In the genomic region with DNA sequence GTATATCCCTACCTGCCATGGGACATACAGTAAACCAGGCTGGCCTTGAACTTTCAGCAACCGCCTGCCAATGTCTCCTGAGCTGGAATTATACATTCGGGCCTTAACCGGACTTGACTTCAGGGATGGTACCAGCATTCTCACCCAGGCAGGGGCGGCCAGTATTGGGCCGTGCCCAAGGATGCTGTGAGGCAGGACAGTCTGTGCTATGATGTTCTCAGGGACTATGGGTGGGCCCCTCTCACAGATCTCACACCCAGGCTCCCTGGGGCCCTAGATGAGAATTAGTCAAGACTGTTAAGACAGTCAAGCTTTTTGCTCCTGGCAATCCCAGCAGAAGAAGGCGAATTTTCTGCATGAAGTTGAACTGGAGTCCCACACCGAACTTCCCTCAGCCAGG, we compare ENCODE assay signal across 24 mouse cellular contexts.
DNase-seq lines count a peak whose midpoint lies in the region; TF ChIP-seq lines count a peak whose summit lies in the region.
"Had no signal": no experiment of that assay in that cellular context is flagged by ENCODE, and none has a peak within 500 bp of the region (broad histone marks: within the 10 kb centered on the region; RNA-seq: fewer than 3 reads in every experiment).

No protein-coding gene starts in this region.

- 90% methylated on average over 7 of the region's 7 CpGs for WGBS in heart, embryonic 10.5 days
- WGBS in heart, adult 2 months, result 95% methylated on average over 7 of the region's 7 CpGs

- peak; percentile 45 for DNase-seq in gastrocnemius, postnatal 25 days
- DNase-seq in gastrocnemius, postnatal 4 days (ENCODE audit: low spot score in 2 of 2), result no peak
- no peak for DNase-seq in heart, embryonic 10.5 days (ENCODE audit: low spot score)
- no peak for DNase-seq in heart, adult 2 months
- DNase-seq in testis, postnatal 10 days (ENCODE audit: low spot score), result no peak
- no peak for DNase-seq in spleen, postnatal 4 days (ENCODE audit: low spot score in 2 of 2)
- DNase-seq: adrenal gland, adult 2 months; adrenal gland, postnatal 14 days; cerebellum, adult 11 months; cerebellum, adult 2 months; cerebellum, adult 9-11 months; cerebellum, postnatal 25 days; forebrain, postnatal 0 days; heart, adult 18-20 months; heart, postnatal 14 days; heart, postnatal 4 days; kidney, adult 18-20 months; kidney, adult 9 months had no signal

- no peak overlapping the region for H3K9ac ChIP-seq in heart, adult 2 months (ENCODE audit: low read depth, low read length)
- H3K9ac ChIP-seq: embryonic facial prominence, embryonic 12.5 days; embryonic facial prominence, embryonic 15.5 days; forebrain, postnatal 0 days; heart, embryonic 15.5 days; hindbrain, embryonic 14.5 days had no signal

- peaks cover 41% of the 10 kb centered on the region for H3K4me1 ChIP-seq in heart, embryonic 10.5 days
- peaks cover 8% of the 10 kb centered on the region for H3K4me1 ChIP-seq in heart, adult 2 months (ENCODE audit: control insufficient read depth, insufficient read depth, low read length)
- H3K4me1 ChIP-seq in testis, adult 2 months (ENCODE audit: control insufficient read depth, insufficient read depth, low read length), result peaks cover 7% of the 10 kb centered on the region

- H3K79me2 ChIP-seq in heart, adult 2 months (replicated peaks; ENCODE audit: control insufficient read depth, insufficient read depth, low read length), result no peaks in the 10 kb centered on the region

- no peaks in the 10 kb centered on the region for H3K9me3 ChIP-seq in heart, embryonic 10.5 days
- H3K9me3 ChIP-seq: embryonic facial prominence, embryonic 12.5 days; embryonic facial prominence, embryonic 15.5 days; heart, embryonic 15.5 days had no signal

- H3K27me3 ChIP-seq in heart, embryonic 10.5 days (ENCODE audit: insufficient read depth, poor library complexity, severe bottlenecking), result no peaks in the 10 kb centered on the region
- no peaks in the 10 kb centered on the region for H3K27me3 ChIP-seq in heart, adult 2 months (ENCODE audit: control insufficient read depth, insufficient read depth, low read length)
- H3K27me3 ChIP-seq in testis, adult 2 months (ENCODE audit: control insufficient read depth, insufficient read depth, low read length), result no peaks in the 10 kb centered on the region
- H3K27me3 ChIP-seq: embryonic facial prominence, embryonic 12.5 days; embryonic facial prominence, embryonic 15.5 days; heart, embryonic 15.5 days had no signal

- H3K27ac ChIP-seq in heart, embryonic 10.5 days, result peak overlapping the region; percentile 50
- no peak overlapping the region for H3K27ac ChIP-seq in heart, adult 2 months
- peak overlapping the region; percentile 57 for H3K27ac ChIP-seq in testis, adult 2 months (ENCODE audit: control insufficient read depth, insufficient read depth, low read depth, low read length)
- H3K27ac ChIP-seq: embryonic facial prominence, embryonic 12.5 days; embryonic facial prominence, embryonic 15.5 days; hindbrain, embryonic 14.5 days; hindbrain, postnatal 0 days had no signal

- no peaks in the 10 kb centered on the region for H3K36me3 ChIP-seq in heart, embryonic 10.5 days
- H3K36me3 ChIP-seq in heart, adult 2 months (ENCODE audit: control insufficient read depth, insufficient read depth, low read length), result no peaks in the 10 kb centered on the region
- no peaks in the 10 kb centered on the region for H3K36me3 ChIP-seq in testis, adult 2 months (ENCODE audit: control insufficient read depth, insufficient read depth, low read length)
- H3K36me3 ChIP-seq: embryonic facial prominence, embryonic 12.5 days; embryonic facial prominence, embryonic 15.5 days; heart, embryonic 15.5 days had no signal

- no peak for TF ChIP-seq CTCF in heart, adult 2 months (IDR thresholded peaks at IDR 0.05)
- TF ChIP-seq CTCF in testis, adult 2 months (IDR thresholded peaks at IDR 0.05; ENCODE audit: control insufficient read depth, insufficient read depth, insufficient replicate concordance, low read depth, low read length), result no peak

- TF ChIP-seq POLR2A in heart, adult 2 months (IDR thresholded peaks at IDR 0.05; ENCODE audit: insufficient read depth, low read depth, low read length), result no peak
- no peak for TF ChIP-seq POLR2A in testis, adult 2 months (IDR thresholded peaks at IDR 0.05; ENCODE audit: control insufficient read depth, low read depth, low read length)

- no peak for TF ChIP-seq EP300 in heart, adult 2 months (IDR thresholded peaks at IDR 0.05; ENCODE audit: insufficient read depth, low read depth, low read length)

- intact Hi-C loops in heart, adult 2 months (cut with DNase I), result no loop called here

- no peak overlapping the region for H3K4me3 ChIP-seq in heart, embryonic 10.5 days
- no peak overlapping the region for H3K4me3 ChIP-seq in heart, adult 2 months
- H3K4me3 ChIP-seq in testis, adult 2 months (ENCODE audit: control insufficient read depth, low read depth, low read length), result no peak overlapping the region
- H3K4me3 ChIP-seq: embryonic facial prominence, embryonic 12.5 days; embryonic facial prominence, embryonic 15.5 days; heart, embryonic 15.5 days had no signal
